Mouse (Mus musculus) frontal cortex, postnatal 14 days (tissue): ENCODE data around the gene Zdhhc21.

ENCODE experiments used
- DNase-seq, 2 experiments: peaks; one replicate each; pipeline ENCODE4 v3.0.0; 2022; ENCODE audit warnings: low spot score in 2 of 2

The Zdhhc21 gene

GRCm38 (mm10) chr4:82765513-82766216 is 94.1 kb downstream of the Zdhhc21 start:
- no peak for DNase-seq

GRCm38 (mm10) chr4:82763586-82763985 is 96.2 kb downstream of the Zdhhc21 start:
- DNase-seq: no peak

- no peak for DNase-seq
These were observed 97.2 kb downstream of the Zdhhc21 start for GRCm38 (mm10) chr4:82762430-82763119.

GRCm38 (mm10) chr4:82756295-82756626 is 103.5 kb downstream of the Zdhhc21 start:
- DNase-seq: no peak

DNA sequence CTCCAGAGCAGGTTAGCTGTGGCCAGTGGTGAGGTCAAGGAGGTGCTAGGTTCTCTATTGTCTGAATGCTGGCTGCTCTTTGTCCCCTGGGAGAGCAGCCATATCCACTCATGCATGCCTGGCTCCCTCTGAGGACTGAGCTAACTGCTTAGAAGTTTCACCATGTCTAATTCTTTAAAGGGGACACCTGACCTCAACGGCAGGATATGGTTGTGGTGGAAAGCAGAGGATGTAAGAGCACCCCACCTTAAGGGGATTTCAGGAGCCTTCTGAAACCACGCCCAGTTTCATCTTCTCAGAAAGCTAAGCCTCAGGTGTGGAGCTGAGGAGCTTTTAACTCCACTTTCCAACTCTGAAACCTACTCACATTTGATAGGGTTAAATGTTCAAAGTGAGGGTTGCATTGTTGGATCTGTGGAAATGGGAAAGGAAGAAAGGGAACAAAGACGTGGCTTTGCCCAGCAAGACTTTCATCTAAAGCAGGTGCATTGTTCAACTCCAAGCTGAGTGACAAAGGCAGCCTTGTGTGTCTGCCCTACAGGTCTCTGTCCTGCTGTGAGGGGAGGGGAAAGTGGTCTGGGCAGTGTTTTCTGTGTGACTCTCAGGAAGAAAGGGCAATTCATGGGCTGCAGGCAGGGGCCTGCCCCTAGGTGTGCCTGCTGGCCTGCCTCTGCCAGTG is 104.0 kb downstream of the Zdhhc21 start:
- DNase-seq: no peak
